Mouse (Mus musculus) forebrain, embryonic 11.5 days (tissue): Measurements from ENCODE around the gene Map6. TPM values are rescaled to one million over a fixed set of nuclear protein-coding genes. Genes with fewer than 3 reads are reported as not detected.

ENCODE experiments used
- ATAC-seq: fragments of 200-750 bp; cut with Nextera tagmentation; replicated peaks from 2 replicates; pipeline ENCODE4 v1.8.0; 2017; ENCODE audit warnings: moderate TSS enrichment; ENCODE audit not compliant: low FRiP score
- DNase-seq: peaks from one replicate; pipeline ENCODE4 v3.0.0-alpha.2; 2017; ENCODE audit warnings: low spot score
- H3K27ac ChIP-seq: fragments of 300-500 bp; sonication (generic); 2 replicates; pipeline ENCODE4 v1.5.1; 2014; ENCODE audit warnings: low read depth, low read length
- H3K27me3 ChIP-seq: fragments of 300-500 bp; sonication (generic); 2 replicates; pipeline ENCODE4 v1.6.1; 2014; ENCODE audit warnings: mild to moderate bottlenecking, low read length, mixed read lengths; ENCODE audit not compliant: control insufficient read depth, insufficient read depth
- H3K36me3 ChIP-seq: fragments of 300-500 bp; sonication (generic); 2 replicates; pipeline ENCODE4 v1.6.1; 2014; ENCODE audit warnings: mild to moderate bottlenecking, low read length, moderate library complexity, mixed read lengths; ENCODE audit not compliant: control insufficient read depth, insufficient read depth
- H3K4me1 ChIP-seq: fragments of 300-500 bp; sonication (generic); replicated peaks from 2 replicates; pipeline ENCODE4 v1.6.1; 2014; ENCODE audit warnings: low read length, mixed read lengths; ENCODE audit not compliant: control insufficient read depth, insufficient read depth
- H3K4me2 ChIP-seq: fragments of 300-500 bp; sonication (generic); 2 replicates; pipeline ENCODE4 v1.6.1; 2014; ENCODE audit warnings: low read depth, mild to moderate bottlenecking, low read length, moderate library complexity, mixed read lengths; ENCODE audit not compliant: severe bottlenecking
- H3K4me3 ChIP-seq: fragments of 300-500 bp; sonication (generic); 2 replicates; pipeline ENCODE4 v1.5.1; 2014; ENCODE audit warnings: low read depth, low read length
- H3K9ac ChIP-seq: fragments of 300-500 bp; sonication (generic); 2 replicates; pipeline ENCODE4 v1.6.1; 2014; ENCODE audit warnings: low read length
- H3K9me3 ChIP-seq: fragments of 300-500 bp; sonication (generic); 2 replicates; pipeline ENCODE4 v1.6.1; 2016; ENCODE audit warnings: low read length, mixed read lengths; ENCODE audit not compliant: control insufficient read depth
- WGBS: fragments of 180-500 bp; shearing (Covaris S2); extraction: QIAGEN DNeasy Blood & Tissue Kit; methylation state at CpG from one replicate; pipeline ENCODE4 v1.1.7; 2014; 5-methylcytosine and 5-hydroxymethylcytosine counted together
- polyA plus RNA-seq: library from polyadenylated mRNA; unstranded; fragments of >200 nt; fragmentation: Nextera tagmentation; extraction: Ambion mirVana; gene quantifications from 2 replicates; pipeline ENCODE4 v1.2.1, GENCODE M21; 2014

Map6 gene
- polyA plus RNA-seq, 1 experiment from 2014 or later = 36.2 TPM

- H3K4me1 ChIP-seq = peaks cover 53% of the 10 kb centered on the region
These were observed 88.5 kb downstream of the Map6 start for GRCm38 (mm10) chr7:99355731-99356131.

GRCm38 (mm10) chr7:99356244-99356930 lies 89.1 kb downstream of the Map6 start:
- H3K4me1 ChIP-seq = peaks cover 51% of the 10 kb centered on the region
- DNase-seq = no peak
- no peak for ATAC-seq
- no peak overlapping the region for H3K4me3 ChIP-seq
- 32% methylated on average over 9 of the region's 9 CpGs for WGBS
- H3K9ac ChIP-seq = peak overlapping the region; percentile 43
- peak overlapping the region; percentile 93 for H3K27ac ChIP-seq
- H3K4me2 ChIP-seq = peak overlapping the region; percentile 24; the same call in 1 of the 2 replicates
- no peaks in the 10 kb centered on the region for H3K36me3 ChIP-seq
- H3K9me3 ChIP-seq = no peaks in the 10 kb centered on the region
- H3K27me3 ChIP-seq = no peaks in the 10 kb centered on the region

More at GRCm38 (mm10) chr7:99355731-99356131, 88.5 kb downstream of the Map6 start:
- Histone ChIP-seq H3K4me2 (peak overlapping the region; percentile 24; the same call in 1 of the 2 replicates), H3K27ac (peak overlapping the region; percentile 93), H3K36me3 (no peaks in the 10 kb centered on the region), H3K9me3 (no peaks in the 10 kb centered on the region), H3K27me3 (no peaks in the 10 kb centered on the region), H3K9ac (peak overlapping the region; percentile 44), H3K4me3 (no peak overlapping the region)
- WGBS = 5% methylated on average over 7 of the region's 7 CpGs
- DNase-seq (peak; percentile 86), ATAC-seq (peak; percentile 31; the same call in 1 of the 2 replicates)

DNA sequence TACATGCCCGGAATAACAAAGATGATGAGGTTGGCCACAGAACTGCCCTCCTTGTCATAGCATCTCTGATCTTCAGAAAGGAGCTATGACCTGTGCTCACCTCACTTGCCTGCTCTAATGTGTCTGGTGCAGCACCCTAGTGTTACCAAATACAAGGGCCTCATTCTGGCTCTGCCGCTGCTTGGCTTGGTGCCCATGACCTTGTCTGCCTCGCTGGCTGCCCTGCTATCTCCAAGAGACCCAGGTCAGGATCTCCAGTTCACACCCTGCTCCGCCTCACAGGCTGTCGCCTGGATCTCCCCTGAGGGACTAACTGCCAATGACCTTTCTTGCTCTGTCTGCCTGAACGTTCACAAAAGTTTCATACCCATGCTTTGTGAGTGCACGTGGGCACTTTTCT lies 90.0 kb downstream of the Map6 start:
- H3K4me3 ChIP-seq = no peak overlapping the region
- H3K27ac ChIP-seq = 0 out of 2 replicates have a peak overlapping the region, but pooled peaks have one; percentile 93
- no peaks in the 10 kb centered on the region for H3K36me3 ChIP-seq
- peaks cover 45% of the 10 kb centered on the region for H3K4me1 ChIP-seq
- no peak overlapping the region for H3K9ac ChIP-seq
- DNase-seq = no peak
- no peaks in the 10 kb centered on the region for H3K9me3 ChIP-seq
- H3K4me2 ChIP-seq = no peak overlapping the region
- no peak for ATAC-seq
- WGBS = 78% methylated on average over 7 of the region's 7 CpGs
- H3K27me3 ChIP-seq = no peaks in the 10 kb centered on the region

DNA sequence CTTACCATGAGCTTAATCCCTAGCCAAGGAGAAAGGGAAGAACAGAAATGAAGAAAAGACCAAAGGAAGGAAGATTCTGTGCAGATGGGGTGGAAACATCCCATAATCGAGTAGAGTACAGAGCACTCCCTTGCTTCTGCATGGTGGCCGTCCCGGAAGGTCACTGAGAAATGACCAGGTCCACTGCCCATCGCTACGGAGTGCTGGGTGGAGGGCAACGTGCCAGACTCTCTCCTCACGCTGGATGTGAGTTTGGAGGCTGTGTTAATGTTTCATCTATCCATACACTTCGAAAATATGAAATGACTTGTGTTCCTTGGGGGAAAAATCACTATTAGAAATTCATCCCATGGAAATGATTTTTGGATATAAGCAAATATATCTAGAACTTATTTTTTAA lies 91.1 kb downstream of the Map6 start:
- no peak overlapping the region for H3K27ac ChIP-seq
- DNase-seq (no peak), ATAC-seq (no peak)
- H3K27me3 ChIP-seq = no peaks in the 10 kb centered on the region
- no peak overlapping the region for H3K4me3 ChIP-seq
- H3K36me3 ChIP-seq = no peaks in the 10 kb centered on the region
- peaks cover 40% of the 10 kb centered on the region for H3K4me1 ChIP-seq
- no peak overlapping the region for H3K9ac ChIP-seq
- 93% methylated on average over 8 of the region's 8 CpGs for WGBS
- H3K9me3 ChIP-seq = no peaks in the 10 kb centered on the region
- H3K4me2 ChIP-seq = no peak overlapping the region

DNA sequence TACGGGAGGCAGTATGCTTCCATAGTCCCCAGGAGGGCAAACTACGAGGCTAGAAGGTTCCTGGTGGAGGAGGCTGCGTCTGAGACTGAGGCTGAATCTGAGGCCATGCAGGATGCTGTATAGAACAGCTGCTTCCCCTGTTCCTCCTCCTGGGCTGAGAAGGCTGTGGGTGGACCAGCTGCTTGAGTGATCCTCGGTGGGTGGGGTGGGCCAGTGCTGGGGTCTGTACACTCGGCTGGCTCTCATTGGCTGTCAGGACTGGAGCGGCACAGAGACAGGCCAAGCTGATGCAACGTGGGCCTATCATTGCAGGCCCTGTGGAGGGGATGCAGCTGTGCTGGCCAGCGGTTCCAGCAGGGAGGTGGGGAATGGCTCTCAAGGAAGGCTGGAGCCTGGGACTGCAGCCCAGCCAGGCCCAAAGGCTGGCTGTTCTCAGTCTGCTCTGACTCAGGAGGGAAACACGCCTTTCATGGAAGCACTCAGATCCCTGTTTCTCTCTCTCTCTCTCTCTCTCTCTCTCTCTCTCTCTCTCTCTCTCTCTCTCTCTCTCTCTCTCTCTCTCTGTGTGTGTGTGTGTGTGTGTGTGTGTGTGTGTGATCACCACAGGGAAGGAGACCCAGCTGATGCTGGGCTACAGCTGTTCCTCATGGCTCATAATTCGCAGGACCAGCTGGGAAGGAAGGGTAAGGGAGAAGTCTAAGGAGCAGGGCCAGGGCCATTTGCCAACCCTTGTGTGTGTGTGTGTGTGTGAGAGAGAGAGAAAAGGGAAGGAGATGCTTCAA lies 93.0 kb downstream of the Map6 start:
- peaks cover 36% of the 10 kb centered on the region for H3K4me1 ChIP-seq
- H3K4me3 ChIP-seq = no peak overlapping the region
- H3K4me2 ChIP-seq = no peak overlapping the region
- DNase-seq (peak; percentile 92), ATAC-seq (peak; percentile 96)
- no peaks in the 10 kb centered on the region for H3K27me3 ChIP-seq
- H3K27ac ChIP-seq = peak overlapping the region; percentile 94
- H3K36me3 ChIP-seq = no peaks in the 10 kb centered on the region
- WGBS = 4% methylated on average over 10 of the region's 10 CpGs
- peak overlapping the region; percentile 47 for H3K9ac ChIP-seq
- H3K9me3 ChIP-seq = no peaks in the 10 kb centered on the region

DNA sequence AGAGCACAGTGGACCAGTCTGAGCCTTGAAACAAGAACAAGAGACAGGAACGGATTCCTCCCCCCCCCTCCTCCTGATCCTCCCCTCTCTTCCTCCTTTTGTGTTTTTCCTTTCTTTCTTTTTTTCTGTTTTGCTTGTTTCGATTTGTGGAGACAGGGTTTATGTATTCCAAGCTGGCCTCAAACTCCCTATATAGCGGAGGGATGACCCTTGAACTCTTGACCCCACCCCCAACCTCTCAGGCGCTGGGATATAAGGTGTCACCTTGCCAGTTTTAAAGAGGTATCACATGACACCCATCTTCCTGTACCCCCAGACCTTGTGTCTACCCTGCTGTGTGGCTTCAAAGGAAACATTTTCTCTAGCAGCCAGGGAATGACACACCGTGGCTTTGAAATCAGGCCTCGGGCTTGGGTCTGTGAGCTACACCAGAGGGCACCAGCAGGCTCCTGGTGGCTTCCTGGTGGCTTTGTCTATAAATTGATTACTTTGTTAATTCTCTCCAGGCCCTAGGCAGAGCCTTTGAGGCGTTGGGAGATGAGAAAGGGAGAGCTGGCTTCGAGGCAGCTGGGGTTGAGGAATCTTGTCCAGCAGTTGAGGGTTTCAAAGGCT lies 93.7 kb downstream of the Map6 start:
- WGBS = 18% methylated on average over 8 of the region's 8 CpGs
- Histone ChIP-seq H3K27ac (peak overlapping the region; percentile 94), H3K4me3 (no peak overlapping the region), H3K4me2 (no peak overlapping the region), H3K36me3 (no peaks in the 10 kb centered on the region), H3K27me3 (no peaks in the 10 kb centered on the region), H3K9me3 (no peaks in the 10 kb centered on the region), H3K9ac (peak overlapping the region; percentile 46), H3K4me1 (peaks cover 32% of the 10 kb centered on the region)
- ATAC-seq (no peak), DNase-seq (no peak)

GRCm38 (mm10) chr7:99362137-99362536 lies 94.9 kb downstream of the Map6 start:
- ATAC-seq = no peak
- peaks cover 20% of the 10 kb centered on the region for H3K4me1 ChIP-seq
- 96% methylated on average over 2 of the region's 2 CpGs for WGBS
- no peaks in the 10 kb centered on the region for H3K36me3 ChIP-seq
- H3K4me3 ChIP-seq = no peak overlapping the region
- H3K4me2 ChIP-seq = no peak overlapping the region
- no peaks in the 10 kb centered on the region for H3K9me3 ChIP-seq
- no peak overlapping the region for H3K27ac ChIP-seq
- H3K9ac ChIP-seq = no peak overlapping the region
- no peaks in the 10 kb centered on the region for H3K27me3 ChIP-seq
- no peak for DNase-seq

DNA sequence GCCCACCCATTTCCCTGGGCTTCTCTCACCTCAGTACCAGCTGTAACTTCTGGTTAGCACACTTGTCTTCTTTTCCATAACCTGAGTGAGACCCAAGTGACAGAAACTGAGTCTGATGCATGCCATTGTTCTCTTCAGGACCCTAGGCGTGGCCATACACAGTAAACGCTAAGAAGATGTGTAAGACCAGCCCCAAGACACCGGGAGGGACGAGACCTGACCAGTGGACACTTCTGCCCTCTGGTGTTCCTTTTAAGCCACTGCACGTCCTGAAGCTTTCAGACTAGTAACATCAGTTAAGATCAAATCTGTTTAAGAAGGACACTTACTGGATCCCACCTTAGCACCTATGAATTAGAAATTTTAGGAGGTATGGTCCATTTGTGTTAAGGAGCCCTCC lies 97.8 kb downstream of the Map6 start:
- H3K36me3 ChIP-seq = no peaks in the 10 kb centered on the region

More for the DNA sequence above, 97.8 kb downstream of the Map6 start:
- Histone ChIP-seq H3K9ac (no peak overlapping the region), H3K27me3 (no peaks in the 10 kb centered on the region), H3K27ac (no peak overlapping the region), H3K4me1 (peaks cover 11% of the 10 kb centered on the region; the same call in 1 of the 2 replicates), H3K9me3 (no peaks in the 10 kb centered on the region), H3K4me3 (no peak overlapping the region), H3K4me2 (no peak overlapping the region)
- DNase-seq = peak; percentile 82
- WGBS = 0% methylated on average over 5 of the region's 5 CpGs
- peak; percentile 49 for ATAC-seq
